Mouse (Mus musculus) liver, adult 2 months (tissue): Measurements from ENCODE around the gene Prl2c3. TPM values are rescaled to one million over a fixed set of nuclear protein-coding genes. Genes with fewer than 3 reads are reported as not detected.
"Not testable (repeated sequence)": the region's sequence is repeated elsewhere in the genome, so short reads cannot be mapped to it uniquely, and the experiment has no call there.

Experiments
- DNase-seq: peaks from one replicate; pipeline ENCODE4 v3.0.0-alpha.2; 2011; ENCODE audit warnings: low read depth, low spot score; ENCODE audit errors: extremely low read depth
- H3K27ac ChIP-seq: fragments of 200-500 bp; replicated peaks from 2 replicates; pipeline ENCODE4 v1.5.1; 2012; ENCODE audit warnings: low read depth, mild to moderate bottlenecking, control low read depth, inconsistent platforms, low read length; ENCODE audit not compliant: insufficient read depth
- H3K27me3 ChIP-seq: fragments of 200-500 bp; 2 replicates; pipeline ENCODE4 v1.6.1; 2012; ENCODE audit warnings: mild to moderate bottlenecking, moderate library complexity, low read length, inconsistent platforms; ENCODE audit not compliant: control insufficient read depth, insufficient read depth
- H3K36me3 ChIP-seq: fragments of 200-500 bp; 2 replicates; pipeline ENCODE4 v1.6.1; 2012; ENCODE audit warnings: low read length, inconsistent platforms; ENCODE audit not compliant: control insufficient read depth, insufficient read depth
- H3K4me1 ChIP-seq: fragments of 200-500 bp; 2 replicates; pipeline ENCODE4 v1.6.1; 2011; ENCODE audit warnings: low read length; ENCODE audit not compliant: control insufficient read depth, insufficient read depth
- H3K4me3 ChIP-seq: fragments of 200-500 bp; 2 replicates; pipeline ENCODE4 v1.5.1; 2011; ENCODE audit warnings: low read depth, mild to moderate bottlenecking, control low read depth, low read length, moderate library complexity; ENCODE audit not compliant: insufficient read depth
- H3K79me2 ChIP-seq: fragments of 200-500 bp; 2 replicates; pipeline ENCODE4 v1.6.1; 2012; ENCODE audit warnings: inconsistent platforms, mild to moderate bottlenecking, low read length, moderate library complexity; ENCODE audit not compliant: control insufficient read depth, insufficient read depth
- H3K9ac ChIP-seq: fragments of 200-500 bp; 2 replicates; pipeline ENCODE4 v1.6.1; 2012; ENCODE audit warnings: low read depth, mild to moderate bottlenecking, control low read depth, inconsistent platforms, low read length
- CTCF ChIP-seq: fragments of 200-500 bp; IDR thresholded peaks from 2 replicates; pipeline ENCODE4 v1.5.1; 2011; ENCODE audit warnings: low read depth, low read length, control low read depth
- POLR2A ChIP-seq: fragments of 200-500 bp; IDR thresholded peaks from 2 replicates; pipeline ENCODE4 v1.6.1; 2011; ENCODE audit warnings: low read length, control low read depth; ENCODE audit not compliant: insufficient read depth; ENCODE audit errors: extremely low read depth
- WGBS: fragments of 180-500 bp; shearing (Covaris S2); methylation state at CpG from one replicate; pipeline ENCODE4 v1.1.7; 2018; 5-methylcytosine and 5-hydroxymethylcytosine counted together
- polyA plus RNA-seq: library from polyadenylated mRNA; depleted of rRNA; stranded (reverse); fragments of >200 nt; gene quantifications from 2 replicates; pipeline ENCODE4 v1.2.3, GENCODE M21; 2012; rRNA removed
- total RNA-seq: library from RNA; depleted of rRNA; stranded (reverse); fragments of >200 nt; gene quantifications from 2 replicates; pipeline ENCODE4 v1.2.3, GENCODE M21; 2014; rRNA removed

Prl2c3 gene
- total and polyA plus RNA-seq, 2 experiments: not detected

DNA sequence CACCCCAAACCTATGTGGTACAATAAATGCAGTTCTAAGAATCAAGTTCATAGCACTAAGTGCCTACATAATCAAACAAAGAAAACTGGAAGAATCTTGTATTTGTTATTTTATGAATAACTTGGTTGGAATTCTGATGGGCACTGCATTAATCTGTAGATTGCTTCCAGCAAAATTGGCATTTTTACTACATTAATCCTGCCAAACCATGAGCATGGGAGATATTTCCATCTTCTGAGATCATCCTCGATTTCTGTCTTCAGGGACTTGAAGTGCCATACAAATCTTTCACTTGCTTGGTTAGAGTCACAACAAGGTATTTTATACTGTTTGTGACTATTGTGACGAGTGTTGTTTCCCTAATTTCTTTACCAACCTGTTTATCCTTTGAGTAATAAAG, 9.7 kb upstream of the Prl2c3 start:
- Histone ChIP-seq H3K36me3 (no peaks in the 10 kb centered on the region), H3K27me3 (no peaks in the 10 kb centered on the region), H3K27ac (no peak overlapping the region), H3K79me2 (no peaks in the 10 kb centered on the region), H3K4me3 (no peak overlapping the region), H3K4me1 (no peaks in the 10 kb centered on the region), H3K9ac (no peak overlapping the region)
- TF ChIP-seq CTCF (no peak), POLR2A (no peak)
- 46% methylated on average over 2 of the region's 2 CpGs for WGBS
- no peak for DNase-seq

DNA sequence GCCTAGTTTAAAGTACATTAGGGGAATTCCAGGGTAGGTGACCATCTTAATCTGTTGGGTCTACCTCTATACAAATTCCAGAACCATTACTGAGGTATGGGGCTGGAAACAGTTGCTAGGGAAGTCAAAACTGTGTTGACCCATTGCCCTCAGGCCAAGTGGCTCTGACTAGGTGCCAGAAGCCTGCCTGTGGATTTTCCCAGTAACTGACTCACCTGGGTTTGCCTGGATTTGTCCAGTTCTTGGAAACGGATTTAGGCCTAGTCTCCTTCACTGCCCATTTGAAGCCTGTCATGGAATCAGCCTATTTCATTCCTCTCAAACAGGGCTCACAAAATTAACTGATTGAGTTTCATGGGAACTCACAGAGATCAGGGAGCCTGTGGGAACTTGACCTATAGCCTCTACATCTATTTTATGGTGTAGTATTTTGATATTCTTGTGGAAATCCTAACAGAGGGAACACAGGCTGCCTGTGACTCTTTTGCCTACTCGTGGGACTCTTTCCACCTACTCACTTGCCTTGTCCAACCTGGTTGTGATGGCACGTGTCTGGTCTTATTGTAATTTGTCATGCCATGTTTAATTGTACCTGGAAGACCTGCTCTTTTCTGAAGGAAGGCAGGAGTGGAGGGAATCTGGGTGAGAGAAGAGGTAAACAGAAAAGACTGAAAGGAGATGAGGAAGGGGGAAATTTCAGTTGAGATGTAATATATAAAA, 9.1 kb upstream of the Prl2c3 start:
- not testable (repeated sequence) for H3K9ac ChIP-seq, DNase-seq

DNA sequence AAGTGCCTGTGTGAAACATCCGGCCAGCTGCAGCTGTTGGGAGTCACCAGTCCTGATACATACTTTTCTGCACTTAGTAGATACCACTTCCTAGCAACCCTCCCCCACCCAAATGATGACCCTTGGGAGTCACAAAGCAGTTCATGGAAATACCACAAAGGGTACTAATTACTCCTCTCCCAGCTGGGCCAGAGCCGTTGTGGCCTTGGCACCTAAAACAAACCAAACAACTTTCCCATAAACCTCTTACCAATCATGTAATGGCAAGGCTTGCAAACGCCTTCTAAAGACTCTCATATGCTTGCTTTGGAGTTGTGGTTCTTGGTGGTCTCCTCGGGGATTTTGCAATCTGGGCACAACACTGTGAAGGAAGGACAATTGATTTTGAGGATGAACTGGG, 6.6 kb upstream of the Prl2c3 start:
- 59% methylated on average over 4 of the region's 4 CpGs for WGBS
- H3K27ac ChIP-seq, H3K27me3 ChIP-seq, H3K4me3 ChIP-seq, DNase-seq, H3K4me1 ChIP-seq, H3K79me2 ChIP-seq, H3K36me3 ChIP-seq, H3K9ac ChIP-seq: not testable (repeated sequence)

More for the DNA sequence above, 9.1 kb upstream of the Prl2c3 start:
- not testable (repeated sequence) for H3K27ac ChIP-seq, H3K36me3 ChIP-seq, H3K27me3 ChIP-seq, H3K79me2 ChIP-seq, H3K4me3 ChIP-seq, H3K4me1 ChIP-seq
- WGBS: 57% methylated on average over 3 of the region's 3 CpGs

DNA sequence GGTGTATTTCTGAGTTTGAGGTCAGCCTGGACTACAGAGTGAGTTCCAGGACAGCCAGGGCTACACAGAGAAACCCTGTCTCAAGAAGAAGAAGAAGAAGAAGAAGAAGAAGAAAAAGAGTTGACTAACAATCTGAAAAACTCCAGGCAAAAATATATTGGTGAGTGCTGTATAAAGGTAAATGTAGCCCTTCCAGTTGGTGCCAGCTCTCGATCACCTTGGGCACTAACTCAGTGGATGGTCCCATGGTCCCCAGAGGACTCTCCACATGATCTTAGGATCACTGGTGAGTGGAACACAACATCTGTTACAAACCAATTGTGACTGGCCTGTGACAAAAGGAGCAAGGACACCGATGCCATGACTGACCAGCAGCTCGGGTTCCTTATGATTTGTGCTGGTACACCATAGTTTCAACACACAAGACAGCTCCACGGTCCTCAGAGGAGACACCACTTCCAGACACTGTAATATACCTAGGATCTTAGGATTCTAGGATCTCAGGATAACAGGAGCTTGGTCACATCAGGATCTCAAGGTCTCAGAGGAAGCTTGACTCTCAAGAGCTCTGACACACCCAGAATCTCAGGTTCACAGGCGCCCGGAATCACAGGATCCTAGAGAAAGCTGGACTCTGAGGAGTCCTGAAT, 30.3 kb downstream of the Prl2c3 start:
- H3K27me3 ChIP-seq, H3K27ac ChIP-seq, H3K4me3 ChIP-seq, H3K9ac ChIP-seq, H3K4me1 ChIP-seq, H3K79me2 ChIP-seq, H3K36me3 ChIP-seq, DNase-seq: not testable (repeated sequence)
- WGBS: 71% methylated on average over 6 of the region's 6 CpGs

Other genes with a start within 250 kb of the Prl2c3 start
- 28.9 and 36.0 TPM in 2 replicates for gene Ero1lb, start 234.2 kb downstream of the Prl2c3 start, total RNA-seq
- gene Ero1lb, start 234.2 kb downstream of the Prl2c3 start, polyA plus RNA-seq: 12.7 and 13.2 TPM in 2 replicates
- not detected in 2 replicates for gene Prl2c2, start 205.3 kb upstream of the Prl2c3 start, total RNA-seq
- gene Prl2c2, start 205.3 kb upstream of the Prl2c3 start, polyA plus RNA-seq: not detected in 2 replicates